Mouse (Mus musculus): ENCODE measurements at regions not wholly inside any gene's neighbourhood (a gene's known extent, or its start where the extent isn't known, plus 50 kb on each side); places are given as distances from the start of the nearest gene placed in this dataset.
A peak's percentile ranks its signal among the peaks of the same experiment; 100 is the strongest.

GRCm38 (mm10) chr13:60237091-60237490, 59.9 kb upstream of the Gas1 start:
- DNase-seq (ENCODE audit: low spot score in 2 of 2): no peak

GRCm38 (mm10) chr13:60242447-60243109, 65.4 kb upstream of the Gas1 start:
- DNase-seq (ENCODE audit: low spot score in 2 of 2): no peak

DNA sequence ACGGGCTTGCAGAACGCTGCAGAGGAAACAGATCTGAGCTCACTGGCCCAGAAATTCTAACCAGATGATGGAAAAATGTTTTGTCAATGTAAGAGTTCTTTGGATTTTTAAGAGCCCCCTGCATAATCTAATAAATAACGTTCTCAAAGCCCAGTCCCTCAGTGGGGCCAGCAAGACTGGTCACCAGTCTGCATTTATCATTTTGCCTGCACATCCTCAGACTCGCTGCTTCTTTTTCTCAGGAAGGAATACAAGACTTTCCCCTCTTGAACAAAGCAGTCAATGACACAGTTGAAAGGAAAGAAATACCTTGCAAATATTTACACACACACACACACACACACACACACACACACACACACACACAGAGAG, 65.9 kb upstream of the Gas1 start:
- no peak for DNase-seq (ENCODE audit: low spot score in 2 of 2)

GRCm38 (mm10) chr13:60255162-60255561, 78.0 kb upstream of the Gas1 start:
- no peak for DNase-seq (ENCODE audit: low spot score in 2 of 2)

GRCm38 (mm10) chr13:60255715-60256114, 78.5 kb upstream of the Gas1 start:
- no peak for DNase-seq (ENCODE audit: low spot score in 2 of 2)

DNA sequence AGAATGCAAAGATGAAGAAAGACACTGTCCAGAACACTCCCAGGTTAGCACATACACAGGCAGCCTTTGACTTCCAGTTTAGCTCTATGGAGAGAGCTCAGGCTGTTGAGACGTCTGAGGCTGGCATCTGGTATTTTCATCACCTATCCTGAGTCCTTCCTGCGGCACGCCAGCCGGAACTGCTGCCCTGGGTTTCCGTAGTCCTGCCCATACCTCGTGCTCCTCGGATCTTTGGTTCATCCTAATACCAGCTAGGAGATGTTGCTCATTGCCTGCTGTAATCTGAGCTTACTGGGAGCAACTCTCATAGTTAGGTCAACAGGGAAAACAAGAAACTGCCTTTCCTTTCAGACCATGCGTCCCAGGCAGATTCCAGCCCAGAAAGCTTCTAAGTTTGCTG, 79.8 kb upstream of the Gas1 start:
- no peak for DNase-seq (ENCODE audit: low spot score in 2 of 2)

GRCm38 (mm10) chr13:60257878-60258277, 80.7 kb upstream of the Gas1 start:
- DNase-seq (ENCODE audit: low spot score in 2 of 2): no peak

GRCm38 (mm10) chr13:60262449-60263028, 85.4 kb upstream of the Gas1 start:
- no peak for DNase-seq (ENCODE audit: low spot score in 2 of 2)

DNA sequence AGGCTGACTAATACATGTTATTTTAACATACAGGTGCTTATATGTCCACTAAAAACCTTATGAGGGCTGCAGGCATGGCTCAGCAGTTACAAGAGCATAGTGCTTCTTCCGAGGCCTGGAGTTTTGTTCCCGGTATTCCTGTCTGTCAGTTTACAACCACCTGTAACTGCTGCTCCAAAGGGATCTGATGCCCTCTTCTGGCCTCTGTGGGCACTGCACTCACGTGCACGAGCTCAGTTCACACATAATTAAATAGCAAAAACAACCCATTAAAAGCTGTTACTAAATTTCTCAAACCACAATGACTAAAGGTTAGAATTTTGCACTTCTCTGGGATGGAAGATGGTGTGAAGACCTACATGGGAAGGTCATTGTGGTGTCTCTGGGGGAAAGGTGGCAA, 87.3 kb upstream of the Gas1 start:
- no peak for DNase-seq (ENCODE audit: low spot score in 2 of 2)

DNA sequence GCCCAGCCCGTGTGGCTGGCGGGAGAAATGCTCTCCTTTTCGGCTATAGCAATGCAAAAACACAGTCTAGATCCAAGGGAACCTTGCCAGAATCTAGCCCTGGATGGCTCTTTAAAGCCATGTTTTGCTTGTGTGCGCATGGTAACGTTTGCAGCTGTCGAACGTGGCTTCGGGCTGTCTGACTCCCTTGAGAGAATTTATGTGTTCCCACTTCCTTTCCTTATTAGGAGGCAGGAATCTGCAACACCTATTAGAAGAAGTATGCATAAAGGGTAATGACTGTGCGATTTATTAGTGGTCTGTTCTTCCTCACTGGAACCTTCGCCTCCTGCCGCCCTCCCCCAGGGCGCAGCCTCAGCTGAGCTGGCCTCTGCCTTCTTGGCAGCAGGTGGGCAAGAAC, 90.4 kb upstream of the Gas1 start:
- DNase-seq (ENCODE audit: low spot score in 2 of 2): peak in 1 of 2 experiments; percentile 4

- DNase-seq (ENCODE audit: low spot score in 2 of 2): no peak
Observed at GRCm38 (mm10) chr13:60268256-60268655, 91.1 kb upstream of the Gas1 start.

DNA sequence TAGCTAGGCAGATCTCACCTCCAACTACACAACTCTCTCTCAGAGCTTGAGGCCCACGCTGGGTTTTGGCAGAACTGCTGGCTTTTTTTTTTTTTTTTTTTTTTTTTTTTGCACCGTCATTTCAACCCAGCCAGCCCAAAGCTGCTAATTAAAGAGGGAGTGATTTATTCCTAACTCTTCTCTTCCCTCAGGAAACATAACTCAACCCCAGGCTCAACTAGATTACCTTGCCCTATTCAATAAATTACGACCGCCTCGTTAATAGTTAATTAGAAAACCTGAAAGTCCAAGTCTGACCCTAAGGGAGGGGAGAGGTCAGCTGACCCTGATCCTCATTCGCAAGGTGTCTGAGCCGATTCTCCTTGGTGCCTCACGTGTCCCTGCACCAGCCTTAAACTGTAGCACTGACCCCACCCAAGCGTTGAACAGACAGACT, 92.3 kb upstream of the Gas1 start:
- DNase-seq (ENCODE audit: low spot score in 2 of 2): peak in 1 of 2 experiments; percentile 8

DNA sequence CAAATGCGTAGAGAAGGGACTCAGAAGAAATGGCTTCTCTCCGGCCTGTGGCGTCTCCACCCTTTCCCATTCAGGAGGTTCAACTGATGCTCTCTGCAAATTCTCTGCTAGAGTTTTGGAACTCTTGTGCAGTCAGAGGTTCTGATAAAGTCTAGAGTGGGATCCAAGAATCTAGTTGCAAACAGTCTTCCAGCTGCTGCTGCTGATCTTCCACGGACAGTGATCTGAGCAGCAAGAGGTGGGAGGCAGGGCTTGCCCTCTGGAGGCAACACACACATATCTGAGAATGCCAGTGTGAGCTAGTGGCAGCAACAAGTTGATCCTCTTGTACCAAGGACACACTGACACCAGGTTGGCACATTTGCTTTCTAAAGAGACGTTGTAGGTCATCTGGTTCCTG, 93.4 kb upstream of the Gas1 start:
- no peak for DNase-seq (ENCODE audit: low spot score in 2 of 2)

DNA sequence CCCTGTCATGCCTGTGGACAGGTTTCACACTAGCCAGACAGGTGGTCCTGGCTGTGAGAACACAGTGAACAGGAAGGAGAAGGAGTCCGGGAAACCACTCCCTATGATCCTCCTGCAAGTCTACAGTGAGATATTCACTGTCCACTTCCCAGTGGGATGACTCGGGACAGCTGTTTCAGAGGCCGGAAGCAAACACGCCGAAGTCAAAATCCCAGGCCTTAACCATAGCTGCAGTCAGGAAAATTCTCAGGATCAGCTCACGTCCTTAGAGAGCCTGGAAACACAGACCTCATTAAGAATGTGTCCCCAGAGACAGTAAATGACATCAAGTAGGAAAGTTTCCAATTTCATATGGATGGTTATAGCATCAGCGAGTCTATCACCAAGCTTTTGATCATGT, 96.2 kb upstream of the Gas1 start:
- no peak for DNase-seq (ENCODE audit: low spot score in 2 of 2)

DNA sequence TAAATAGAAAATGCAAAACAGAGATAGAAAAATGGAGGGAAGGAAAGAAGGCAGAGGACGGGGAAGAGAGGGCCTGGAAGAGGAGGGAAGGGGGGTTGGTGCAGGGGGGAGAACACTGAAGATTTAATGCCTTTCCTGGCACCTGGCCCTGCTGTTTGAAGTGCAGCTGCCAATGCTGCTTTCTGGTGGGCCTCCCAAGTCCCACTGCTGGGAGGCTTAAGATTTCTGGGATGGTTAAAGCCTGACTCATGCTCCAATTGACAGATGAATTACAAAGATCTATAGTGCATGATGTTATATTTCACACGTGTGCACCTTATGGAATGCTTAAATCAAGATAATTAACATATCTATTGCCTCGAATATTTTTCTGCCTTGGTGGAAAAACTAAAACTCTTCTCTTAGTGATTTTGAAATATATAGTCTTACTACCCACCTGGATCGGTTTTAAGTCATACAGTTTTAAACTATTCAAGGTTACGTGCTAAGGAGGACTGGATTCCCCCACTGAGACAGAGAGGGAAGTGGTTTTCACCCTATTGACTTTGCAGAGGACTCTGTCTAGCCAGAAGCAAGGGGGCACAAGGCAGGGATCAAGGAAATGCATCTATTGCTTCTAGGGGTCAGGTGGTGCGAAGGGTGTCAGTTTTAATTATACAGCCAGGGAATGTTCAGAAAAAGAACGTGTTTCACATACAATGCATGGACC, 105.5 kb upstream of the Gas1 start:
- no peak for DNase-seq (ENCODE audit: low spot score in 2 of 2)

- no peak for DNase-seq (ENCODE audit: low spot score in 2 of 2)
Observed at GRCm38 (mm10) chr13:60286525-60287224, 109.5 kb upstream of the Gas1 start.

DNA sequence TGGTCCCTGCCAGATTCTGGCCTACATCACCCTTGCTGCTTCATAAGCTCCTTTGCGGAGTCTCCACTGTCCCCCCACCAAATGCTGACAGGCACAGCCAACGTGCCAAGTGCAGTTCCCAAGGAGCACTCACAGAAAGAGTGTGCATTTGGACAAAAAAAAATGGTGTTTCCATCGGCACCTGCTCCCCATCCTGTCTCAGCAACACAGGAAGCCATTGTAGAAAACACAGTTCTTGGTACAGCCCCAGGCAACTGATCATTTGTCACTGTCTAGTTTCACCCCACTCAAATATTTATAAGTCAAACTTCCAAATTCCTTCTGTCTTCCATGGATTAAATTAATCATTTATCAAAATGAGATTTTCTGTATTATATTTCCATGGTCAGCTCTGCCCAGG, 112.5 kb upstream of the Gas1 start:
- DNase-seq (ENCODE audit: low spot score in 2 of 2): no peak

DNA sequence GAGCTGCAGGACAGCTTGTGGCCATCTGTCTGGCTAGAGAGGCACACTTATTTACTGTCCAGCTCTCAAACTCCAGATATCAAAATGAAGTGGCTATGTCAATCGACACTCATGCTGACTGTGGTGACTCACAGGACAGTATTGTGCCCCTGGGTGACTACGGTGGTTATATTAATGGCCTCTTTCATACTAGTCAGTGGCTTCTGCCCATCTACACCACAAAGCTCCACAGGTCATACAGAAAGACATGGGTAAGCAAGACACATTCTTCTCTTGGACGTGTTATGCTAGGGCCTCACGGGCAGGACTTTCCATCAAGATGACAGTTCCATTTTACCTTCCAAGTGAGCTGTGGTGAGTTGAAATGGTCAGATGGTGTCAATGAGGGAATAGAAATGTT, 113.7 kb upstream of the Gas1 start:
- no peak for DNase-seq (ENCODE audit: low spot score in 2 of 2)

DNA sequence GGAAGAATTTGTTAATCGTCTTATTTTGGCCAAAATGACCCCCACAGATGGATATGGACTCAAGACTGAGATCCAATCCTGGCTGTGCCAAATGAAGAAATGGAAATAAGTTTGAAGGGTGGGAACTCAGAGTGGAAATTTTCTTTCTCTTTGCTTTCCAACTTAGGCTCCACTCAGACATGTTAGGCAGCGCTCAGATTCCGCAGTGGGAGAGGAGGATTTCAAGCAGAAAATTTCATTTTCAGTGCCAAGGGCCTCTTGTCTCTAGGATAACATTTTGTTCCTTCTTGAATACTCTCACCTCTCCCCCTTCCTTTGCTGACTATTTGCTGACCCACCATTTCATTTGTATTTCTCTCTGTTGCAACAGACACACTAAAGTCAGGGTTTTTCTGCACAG, 114.2 kb upstream of the Gas1 start:
- no peak for DNase-seq (ENCODE audit: low spot score in 2 of 2)

- no peak for DNase-seq (ENCODE audit: low spot score in 2 of 2)
Observed at GRCm38 (mm10) chr13:60296201-60296895, 119.2 kb upstream of the Gas1 start.

DNA sequence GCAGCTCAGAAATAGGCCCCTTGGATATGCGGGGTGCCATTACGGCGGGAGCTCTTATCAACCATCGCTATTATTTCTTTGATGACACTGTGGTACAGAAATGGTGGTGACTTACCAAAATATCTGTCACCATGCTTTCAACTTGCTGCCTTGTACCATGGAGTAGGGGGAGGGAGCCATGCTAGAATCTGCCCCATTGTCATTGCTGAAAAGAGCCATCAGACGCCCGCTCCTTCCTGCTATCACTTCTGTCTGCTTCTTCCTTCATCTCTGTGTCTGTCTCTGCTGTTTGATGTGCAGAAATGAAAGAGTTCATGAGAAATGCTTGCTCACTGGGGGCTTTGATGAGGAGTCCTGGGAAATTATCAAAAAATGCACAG, 119.7 kb upstream of the Gas1 start:
- DNase-seq (ENCODE audit: low spot score in 2 of 2): no peak

- no peak for DNase-seq (ENCODE audit: low spot score in 2 of 2)
Observed at GRCm38 (mm10) chr13:60298575-60298974, 121.4 kb upstream of the Gas1 start.
